Mouse (Mus musculus): ENCODE results near the gene Gm10197. TPM values are rescaled to one million over a fixed set of nuclear protein-coding genes. Genes with fewer than 3 reads are reported as not detected.
A peak's percentile ranks its signal among the peaks of the same experiment; 100 is the strongest.

The Gm10197 gene
- polyA plus RNA-seq, 1 experiment: not detected

- H3K27me3 ChIP-seq (ENCODE audit: control insufficient read depth, insufficient read depth, low read length): no peaks in the 10 kb centered on the region
- peaks cover 4% of the 10 kb centered on the region for H3K4me1 ChIP-seq (ENCODE audit: control insufficient read depth, insufficient read depth, low read length)
- no peak overlapping the region for H3K4me3 ChIP-seq (ENCODE audit: control insufficient read depth, low read depth, low read length)
- no peaks in the 10 kb centered on the region for H3K36me3 ChIP-seq (ENCODE audit: control insufficient read depth, insufficient read depth, low read length)
- TF ChIP-seq CTCF (IDR thresholded peaks at IDR 0.05; ENCODE audit: control insufficient read depth, insufficient read depth, insufficient replicate concordance, low read depth, low read length) (no peak), POLR2A (IDR thresholded peaks at IDR 0.05; ENCODE audit: control insufficient read depth, low read depth, low read length) (no peak)
- H3K27ac ChIP-seq (ENCODE audit: control insufficient read depth, insufficient read depth, low read depth, low read length): no peak overlapping the region
These were observed 38.2 kb upstream of the Gm10197 start for GRCm38 (mm10) chr19:53409663-53410307.

DNA sequence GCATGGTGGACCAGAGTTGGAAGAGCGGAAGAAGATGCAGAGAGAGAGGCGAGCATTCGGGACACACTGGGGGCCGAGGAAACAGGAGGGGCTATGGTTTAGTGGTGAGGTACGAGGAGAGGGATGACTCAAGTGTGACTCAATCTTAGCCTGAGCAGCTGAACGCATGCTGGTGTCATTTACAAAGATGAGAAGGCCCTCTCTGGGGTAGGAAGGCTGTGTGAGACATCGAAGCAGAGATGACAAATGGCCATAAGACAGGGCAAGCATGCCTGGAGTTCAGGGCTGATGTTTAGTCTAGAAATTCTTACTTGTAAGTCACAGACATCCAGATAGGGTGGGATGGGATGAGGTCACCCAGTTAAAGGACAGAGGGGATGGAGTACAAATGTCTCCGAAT is 36.8 kb upstream of the Gm10197 start:
- Histone ChIP-seq H3K36me3 (ENCODE audit: control insufficient read depth, insufficient read depth, low read length) (no peaks in the 10 kb centered on the region), H3K27ac (ENCODE audit: control insufficient read depth, insufficient read depth, low read depth, low read length) (no peak overlapping the region), H3K27me3 (ENCODE audit: control insufficient read depth, insufficient read depth, low read length) (no peaks in the 10 kb centered on the region), H3K4me1 (ENCODE audit: control insufficient read depth, insufficient read depth, low read length) (peaks cover 5% of the 10 kb centered on the region), H3K4me3 (ENCODE audit: control insufficient read depth, low read depth, low read length) (no peak overlapping the region)
- no peak for TF ChIP-seq CTCF (IDR thresholded peaks at IDR 0.05; ENCODE audit: control insufficient read depth, insufficient read depth, insufficient replicate concordance, low read depth, low read length)
- no peak for TF ChIP-seq POLR2A (IDR thresholded peaks at IDR 0.05; ENCODE audit: control insufficient read depth, low read depth, low read length)

- H3K4me1 ChIP-seq (ENCODE audit: control insufficient read depth, insufficient read depth, low read length): peaks cover 9% of the 10 kb centered on the region
- TF ChIP-seq CTCF (IDR thresholded peaks at IDR 0.05; ENCODE audit: control insufficient read depth, insufficient read depth, insufficient replicate concordance, low read depth, low read length) (no peak), POLR2A (IDR thresholded peaks at IDR 0.05; ENCODE audit: control insufficient read depth, low read depth, low read length) (no peak)
- no peak overlapping the region for H3K27ac ChIP-seq (ENCODE audit: control insufficient read depth, insufficient read depth, low read depth, low read length)
- no peaks in the 10 kb centered on the region for H3K36me3 ChIP-seq (ENCODE audit: control insufficient read depth, insufficient read depth, low read length)
- no peak overlapping the region for H3K4me3 ChIP-seq (ENCODE audit: control insufficient read depth, low read depth, low read length)
- H3K27me3 ChIP-seq (ENCODE audit: control insufficient read depth, insufficient read depth, low read length): no peaks in the 10 kb centered on the region
These were observed 35.8 kb upstream of the Gm10197 start for GRCm38 (mm10) chr19:53407350-53407749.

GRCm38 (mm10) chr19:53405810-53406209 is 34.2 kb upstream of the Gm10197 start:
- Histone ChIP-seq H3K27me3 (ENCODE audit: control insufficient read depth, insufficient read depth, low read length) (no peaks in the 10 kb centered on the region), H3K27ac (ENCODE audit: control insufficient read depth, insufficient read depth, low read depth, low read length) (no peak overlapping the region), H3K4me1 (ENCODE audit: control insufficient read depth, insufficient read depth, low read length) (peaks cover 9% of the 10 kb centered on the region), H3K4me3 (ENCODE audit: control insufficient read depth, low read depth, low read length) (no peak overlapping the region), H3K36me3 (ENCODE audit: control insufficient read depth, insufficient read depth, low read length) (no peaks in the 10 kb centered on the region)
- TF ChIP-seq CTCF (IDR thresholded peaks at IDR 0.05; ENCODE audit: control insufficient read depth, insufficient read depth, insufficient replicate concordance, low read depth, low read length): no peak
- TF ChIP-seq POLR2A (IDR thresholded peaks at IDR 0.05; ENCODE audit: control insufficient read depth, low read depth, low read length): no peak

DNA sequence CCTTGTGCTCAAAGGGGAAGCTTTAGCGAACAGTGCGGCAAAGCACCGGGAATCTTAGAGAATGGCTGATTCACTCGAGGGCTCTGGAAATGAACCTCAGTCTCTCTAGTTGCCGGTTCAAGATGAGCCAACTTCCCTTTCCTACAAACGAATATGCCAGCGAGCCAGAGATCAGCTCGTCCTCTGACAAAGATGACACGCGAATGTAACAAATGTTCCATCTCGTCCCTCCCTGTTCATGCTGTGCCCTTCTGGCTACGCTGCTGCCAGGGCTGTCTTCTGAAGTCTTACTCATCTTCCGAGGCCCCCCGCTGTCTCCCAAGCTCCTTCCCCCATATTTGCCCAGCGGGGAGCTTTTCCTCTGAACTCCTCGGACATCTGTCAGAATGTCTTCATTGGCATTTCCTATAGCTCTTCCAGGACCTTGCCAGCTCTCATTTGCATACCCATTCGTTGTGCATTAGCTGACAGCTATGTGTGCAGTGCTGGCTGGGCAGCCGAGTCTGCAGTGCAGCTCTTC is 33.3 kb upstream of the Gm10197 start:
- Histone ChIP-seq H3K4me1 (ENCODE audit: control insufficient read depth, insufficient read depth, low read length) (peaks cover 5% of the 10 kb centered on the region), H3K36me3 (ENCODE audit: control insufficient read depth, insufficient read depth, low read length) (no peaks in the 10 kb centered on the region), H3K27ac (ENCODE audit: control insufficient read depth, insufficient read depth, low read depth, low read length) (no peak overlapping the region), H3K4me3 (ENCODE audit: control insufficient read depth, low read depth, low read length) (no peak overlapping the region), H3K27me3 (ENCODE audit: control insufficient read depth, insufficient read depth, low read length) (no peaks in the 10 kb centered on the region)
- TF ChIP-seq CTCF (IDR thresholded peaks at IDR 0.05; ENCODE audit: control insufficient read depth, insufficient read depth, insufficient replicate concordance, low read depth, low read length) (no peak), POLR2A (IDR thresholded peaks at IDR 0.05; ENCODE audit: control insufficient read depth, low read depth, low read length) (no peak)

- H3K36me3 ChIP-seq (ENCODE audit: control insufficient read depth, insufficient read depth, low read length): no peaks in the 10 kb centered on the region
- H3K4me3 ChIP-seq (ENCODE audit: control insufficient read depth, low read depth, low read length): no peak overlapping the region
- no peak overlapping the region for H3K27ac ChIP-seq (ENCODE audit: control insufficient read depth, insufficient read depth, low read depth, low read length)
- H3K4me1 ChIP-seq (ENCODE audit: control insufficient read depth, insufficient read depth, low read length): peaks cover 5% of the 10 kb centered on the region
- H3K27me3 ChIP-seq (ENCODE audit: control insufficient read depth, insufficient read depth, low read length): no peaks in the 10 kb centered on the region
- TF ChIP-seq CTCF (IDR thresholded peaks at IDR 0.05; ENCODE audit: control insufficient read depth, insufficient read depth, insufficient replicate concordance, low read depth, low read length): no peak
These were observed 32.8 kb upstream of the Gm10197 start for GRCm38 (mm10) chr19:53404219-53404836.

DNA sequence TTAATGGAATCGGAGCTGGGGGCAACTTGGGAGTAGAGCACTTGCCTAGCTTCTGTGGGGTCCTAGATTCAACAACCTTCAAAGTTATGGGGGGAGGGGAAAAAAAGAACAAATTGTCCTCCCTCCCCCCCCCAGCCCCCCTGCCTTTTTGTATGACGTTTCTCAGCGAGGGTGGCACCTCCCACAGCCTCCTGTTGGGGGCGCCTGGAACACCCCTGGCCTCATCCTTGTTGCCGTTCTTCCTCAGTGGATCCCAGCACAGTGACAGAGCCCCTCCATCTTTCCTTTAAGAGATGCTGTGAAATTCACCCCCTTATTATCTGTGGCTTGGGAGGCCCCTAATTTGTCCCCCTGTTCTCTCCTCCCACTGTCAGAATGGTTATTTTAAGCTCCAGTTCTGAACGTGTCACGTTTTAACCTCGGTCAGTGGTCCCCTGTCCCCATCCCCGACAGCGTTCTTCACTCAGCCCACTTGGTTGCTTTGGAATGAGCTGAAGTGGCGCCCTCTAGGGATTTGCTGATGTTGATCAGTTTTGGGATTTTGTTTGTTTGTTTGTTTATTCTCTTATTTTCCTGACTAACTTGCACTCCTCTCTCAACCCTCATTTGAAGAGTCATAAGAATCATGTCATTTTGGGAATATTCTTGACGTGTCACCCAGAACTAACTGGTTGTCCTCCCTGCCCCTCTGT is 31.3 kb upstream of the Gm10197 start:
- no peak overlapping the region for H3K27ac ChIP-seq (ENCODE audit: control insufficient read depth, insufficient read depth, low read depth, low read length)
- H3K4me3 ChIP-seq (ENCODE audit: control insufficient read depth, low read depth, low read length): no peak overlapping the region
- H3K27me3 ChIP-seq (ENCODE audit: control insufficient read depth, insufficient read depth, low read length): no peaks in the 10 kb centered on the region
- H3K36me3 ChIP-seq (ENCODE audit: control insufficient read depth, insufficient read depth, low read length): no peaks in the 10 kb centered on the region
- H3K4me1 ChIP-seq (ENCODE audit: control insufficient read depth, insufficient read depth, low read length): peaks cover 5% of the 10 kb centered on the region
- TF ChIP-seq CTCF (IDR thresholded peaks at IDR 0.05; ENCODE audit: control insufficient read depth, insufficient read depth, insufficient replicate concordance, low read depth, low read length) (0 out of 2 replicates have a peak, but pooled peaks have one; percentile 8), POLR2A (IDR thresholded peaks at IDR 0.05; ENCODE audit: control insufficient read depth, low read depth, low read length) (no peak)

Data from testis, adult 2 months (tissue).